Mouse (Mus musculus) small intestine, adult 2 months (tissue): Measurements from ENCODE around the gene Efcab14.

ENCODE experiments used
- CTCF ChIP-seq: fragments of 200-500 bp; IDR thresholded peaks from 2 replicates; pipeline ENCODE4 v1.5.1; 2012; ENCODE audit warnings: low read depth, mild to moderate bottlenecking, control low read depth, inconsistent platforms, low read length, moderate library complexity, mixed read lengths; ENCODE audit not compliant: insufficient replicate concordance, insufficient read length; ENCODE audit errors: extremely low read depth
- POLR2A ChIP-seq: fragments of 200-500 bp; IDR thresholded peaks from 2 replicates; pipeline ENCODE4 v1.6.1; 2012; ENCODE audit warnings: low read depth, mild to moderate bottlenecking, control low read depth, inconsistent platforms, low read length, moderate library complexity

DNA sequence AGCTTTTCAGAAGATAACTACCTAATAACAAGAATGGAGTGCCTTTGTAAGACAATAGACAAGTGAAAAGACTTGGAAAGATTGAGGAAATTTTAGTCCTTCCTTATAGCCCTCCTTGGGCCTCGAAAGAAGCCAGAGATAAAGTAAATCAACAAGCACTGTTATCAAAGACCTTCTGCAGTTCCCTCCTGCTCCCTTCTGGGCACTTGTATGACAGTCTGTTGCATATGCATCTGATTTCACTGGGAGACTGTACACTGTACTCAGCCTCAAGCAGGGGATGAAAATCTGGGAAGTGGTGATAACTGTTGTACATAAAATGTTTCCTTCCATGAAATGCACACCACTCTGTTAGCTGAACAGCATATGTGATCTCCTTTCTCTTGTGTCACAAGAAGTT, 11.8 kb downstream of the Efcab14 start:
- TF ChIP-seq CTCF (no peak), POLR2A (no peak)
